Mouse (Mus musculus): Measurements from ENCODE around the gene Asphd1.

GRCm38 (mm10) chr7:126941801-126942200 is 7.6 kb downstream of the Asphd1 start:
- no peak for TF ChIP-seq POLR2A (IDR thresholded peaks at IDR 0.05; ENCODE audit: borderline replicate concordance, extremely low read depth, low read depth, low read length)
- TF ChIP-seq CTCF (IDR thresholded peaks at IDR 0.05; ENCODE audit: insufficient read depth, low read length), result no peak
